Mouse (Mus musculus) hindbrain, embryonic 16.5 days (tissue): ENCODE results near the gene Rnf225. TPM values are rescaled to one million over a fixed set of nuclear protein-coding genes. Genes with fewer than 3 reads are reported as not detected.

ENCODE experiments used
- ATAC-seq: fragments of 200-750 bp; cut with Nextera tagmentation; 2 replicates; pipeline ENCODE4 v1.8.0; 2017; ENCODE audit warnings: moderate TSS enrichment, moderate library complexity
- H3K27ac ChIP-seq: fragments of 300-500 bp; sonication (generic); 2 replicates; pipeline ENCODE4 v1.5.1; 2014; ENCODE audit warnings: low read depth, mild to moderate bottlenecking, control low read depth, low read length, moderate library complexity
- H3K27me3 ChIP-seq: fragments of 300-500 bp; sonication (generic); replicated peaks from 2 replicates; pipeline ENCODE4 v1.6.1; 2014; ENCODE audit warnings: low read length; ENCODE audit not compliant: control insufficient read depth, insufficient read depth
- H3K36me3 ChIP-seq: fragments of 300-500 bp; sonication (generic); 2 replicates; pipeline ENCODE4 v1.6.1; 2014; ENCODE audit warnings: mild to moderate bottlenecking, low read length, moderate library complexity, mixed read lengths; ENCODE audit not compliant: control insufficient read depth, insufficient read depth
- H3K4me1 ChIP-seq: fragments of 300-500 bp; sonication (generic); 2 replicates; pipeline ENCODE4 v1.6.1; 2014; ENCODE audit warnings: low read depth, low read length; ENCODE audit not compliant: control insufficient read depth, insufficient read depth
- H3K4me2 ChIP-seq: fragments of 300-500 bp; sonication (generic); 2 replicates; pipeline ENCODE4 v1.6.1; 2014; ENCODE audit warnings: mild to moderate bottlenecking, low read length, control low read depth, moderate library complexity
- H3K4me3 ChIP-seq: fragments of 300-500 bp; sonication (generic); 2 replicates; pipeline ENCODE4 v1.5.1; 2014; ENCODE audit warnings: mild to moderate bottlenecking, low read length, control low read depth, moderate library complexity
- H3K9ac ChIP-seq: fragments of 300-500 bp; sonication (generic); 2 replicates; pipeline ENCODE4 v1.6.1; 2014; ENCODE audit warnings: low read depth, mild to moderate bottlenecking, control low read depth, low read length, moderate library complexity
- H3K9me3 ChIP-seq: fragments of 300-500 bp; sonication (generic); 2 replicates; pipeline ENCODE4 v1.6.1; 2014; ENCODE audit warnings: mild to moderate bottlenecking, low read length, moderate library complexity; ENCODE audit not compliant: control insufficient read depth
- WGBS: fragments of 180-500 bp; shearing (Covaris S2); extraction: QIAGEN DNeasy Blood & Tissue Kit; methylation state at CpG from one replicate; pipeline ENCODE4 v1.1.7; 2014; 5-methylcytosine and 5-hydroxymethylcytosine counted together
- polyA plus RNA-seq: library from polyadenylated mRNA; unstranded; fragments of >200 nt; fragmentation: Nextera tagmentation; extraction: Ambion mirVana; gene quantifications from 2 replicates; pipeline ENCODE4 v1.2.1, GENCODE M21; 2015

Gene Rnf225
- polyA plus RNA-seq, 1 experiment from 2014 or later: 1.2 TPM

- peak overlapping the region; percentile 72 for H3K9ac ChIP-seq
- H3K36me3 ChIP-seq: no peaks in the 10 kb centered on the region
- peak; percentile 98 for ATAC-seq
- H3K4me1 ChIP-seq: peaks cover 9% of the 10 kb centered on the region
- H3K27ac ChIP-seq: peak overlapping the region; percentile 83
- H3K4me3 ChIP-seq: peak overlapping the region; percentile 48
- WGBS: 8% methylated on average over 35 of the region's 35 CpGs
- H3K4me2 ChIP-seq: peak overlapping the region; percentile 93
- no peaks in the 10 kb centered on the region for H3K27me3 ChIP-seq
- no peaks in the 10 kb centered on the region for H3K9me3 ChIP-seq
These were observed 22.0 kb downstream of the Rnf225 start for GRCm38 (mm10) chr7:12949032-12949871.

- peak overlapping the region; percentile 93 for H3K4me2 ChIP-seq
- no peaks in the 10 kb centered on the region for H3K27me3 ChIP-seq
- H3K36me3 ChIP-seq: no peaks in the 10 kb centered on the region
- no peaks in the 10 kb centered on the region for H3K9me3 ChIP-seq
- peak overlapping the region; percentile 72 for H3K9ac ChIP-seq
- ATAC-seq: peak; percentile 12
- peak overlapping the region; percentile 48 for H3K4me3 ChIP-seq
- H3K4me1 ChIP-seq: peaks cover 9% of the 10 kb centered on the region
- WGBS: 11% methylated on average over 16 of the region's 16 CpGs
- H3K27ac ChIP-seq: peak overlapping the region; percentile 81
These were observed 22.6 kb downstream of the Rnf225 start for GRCm38 (mm10) chr7:12949872-12950229.

- Histone ChIP-seq H3K4me3 (no peak overlapping the region), H3K9me3 (no peaks in the 10 kb centered on the region), H3K27ac (no peak overlapping the region), H3K4me2 (no peak overlapping the region), H3K9ac (no peak overlapping the region), H3K36me3 (no peaks in the 10 kb centered on the region), H3K27me3 (no peaks in the 10 kb centered on the region), H3K4me1 (peaks cover 4% of the 10 kb centered on the region)
- WGBS: 49% methylated on average over 3 of the region's 3 CpGs
- no peak for ATAC-seq
These were observed 27.7 kb downstream of the Rnf225 start for GRCm38 (mm10) chr7:12954896-12955295.

GRCm38 (mm10) chr7:12957511-12957910, 30.3 kb downstream of the Rnf225 start:
- Histone ChIP-seq H3K4me3 (no peak overlapping the region), H3K9me3 (no peaks in the 10 kb centered on the region), H3K9ac (no peak overlapping the region), H3K36me3 (no peaks in the 10 kb centered on the region), H3K27me3 (no peaks in the 10 kb centered on the region), H3K4me1 (peaks cover 5% of the 10 kb centered on the region), H3K4me2 (no peak overlapping the region), H3K27ac (no peak overlapping the region)
- ATAC-seq: no peak
- WGBS: 76% methylated on average over 5 of the region's 5 CpGs

- H3K36me3 ChIP-seq: no peaks in the 10 kb centered on the region
- no peak overlapping the region for H3K4me3 ChIP-seq
- ATAC-seq: no peak
- H3K27me3 ChIP-seq: no peaks in the 10 kb centered on the region
- H3K4me1 ChIP-seq: peaks cover 5% of the 10 kb centered on the region
- H3K9me3 ChIP-seq: no peaks in the 10 kb centered on the region
- H3K27ac ChIP-seq: no peak overlapping the region
- WGBS: 89% methylated on average over 4 of the region's 4 CpGs
- H3K4me2 ChIP-seq: no peak overlapping the region
- H3K9ac ChIP-seq: no peak overlapping the region
These were observed 31.7 kb downstream of the Rnf225 start for GRCm38 (mm10) chr7:12958948-12959347.

- peaks cover 5% of the 10 kb centered on the region for H3K4me1 ChIP-seq
- H3K27ac ChIP-seq: no peak overlapping the region
- no peaks in the 10 kb centered on the region for H3K9me3 ChIP-seq
- H3K36me3 ChIP-seq: no peaks in the 10 kb centered on the region
- no peaks in the 10 kb centered on the region for H3K27me3 ChIP-seq
- H3K4me3 ChIP-seq: no peak overlapping the region
- H3K9ac ChIP-seq: no peak overlapping the region
- 13% methylated on average over 4 of the region's 4 CpGs for WGBS
- ATAC-seq: no peak
- no peak overlapping the region for H3K4me2 ChIP-seq
These were observed 32.5 kb downstream of the Rnf225 start for GRCm38 (mm10) chr7:12959718-12960117.

GRCm38 (mm10) chr7:12961511-12962141, 34.4 kb downstream of the Rnf225 start:
- peak overlapping the region; percentile 55 for H3K4me3 ChIP-seq
- peaks cover 9% of the 10 kb centered on the region for H3K4me1 ChIP-seq
- H3K36me3 ChIP-seq: no peaks in the 10 kb centered on the region
- H3K27me3 ChIP-seq: no peaks in the 10 kb centered on the region
- peak overlapping the region; percentile 79 for H3K4me2 ChIP-seq
- no peaks in the 10 kb centered on the region for H3K9me3 ChIP-seq
- H3K27ac ChIP-seq: peak overlapping the region; percentile 85
- H3K9ac ChIP-seq: peak overlapping the region; percentile 70
- WGBS: 2% methylated on average over 29 of the region's 29 CpGs
- peak; percentile 73 for ATAC-seq

GRCm38 (mm10) chr7:12965678-12966091, 38.5 kb downstream of the Rnf225 start, which contains the start of gene Zfp324:
Gene Zfp324 (plus strand): TSS chr7:12965838.
- Histone ChIP-seq H3K4me1 (peaks cover 17% of the 10 kb centered on the region), H3K27me3 (no peaks in the 10 kb centered on the region), H3K4me3 (peak within 1 kb of the TSS; percentile 82), H3K36me3 (peaks cover 13% of the 10 kb centered on the region), H3K9ac (peak within 1 kb of the TSS; percentile 92), H3K4me2 (peak within 1 kb of the TSS; percentile 67), H3K27ac (peak within 1 kb of the TSS; percentile 89), H3K9me3 (no peaks in the 10 kb centered on the region)
- WGBS: 1% methylated on average over 23 of the region's 23 CpGs
- peak; percentile 92 for ATAC-seq

- peak; percentile 51 for ATAC-seq
- Histone ChIP-seq H3K9me3 (no peaks in the 10 kb centered on the region), H3K36me3 (peaks cover 19% of the 10 kb centered on the region), H3K4me2 (peak overlapping the region; percentile 67), H3K27ac (peak overlapping the region; percentile 89), H3K4me3 (peak overlapping the region; percentile 82), H3K4me1 (peaks cover 12% of the 10 kb centered on the region), H3K27me3 (no peaks in the 10 kb centered on the region), H3K9ac (peak overlapping the region; percentile 92)
- WGBS: under 1% methylated on average over 29 of the region's 29 CpGs
These were observed 39.1 kb downstream of the Rnf225 start for GRCm38 (mm10) chr7:12966104-12966845.
